Mouse (Mus musculus): Measurements from ENCODE around the gene Gabbr2. TPM values are rescaled to one million over a fixed set of nuclear protein-coding genes. Genes with fewer than 3 reads are reported as not detected.

Gene Gabbr2
- polyA plus RNA-seq, 1 experiment from 2014 or later = 0.54 TPM

- Histone ChIP-seq H3K27ac (ENCODE audit: low read depth, low read length) (no peak overlapping the region), H3K4me2 (replicated peaks; ENCODE audit: low read depth, low read length) (no peak overlapping the region), H3K9me3 (ENCODE audit: control insufficient read depth, low read length) (no peaks in the 10 kb centered on the region), H3K27me3 (ENCODE audit: control insufficient read depth, insufficient read depth, low read length) (no peaks in the 10 kb centered on the region), H3K4me3 (ENCODE audit: low read depth, low read length) (no peak overlapping the region), H3K9ac (ENCODE audit: low read depth, low read length) (no peak overlapping the region), H3K36me3 (ENCODE audit: control insufficient read depth, insufficient read depth, low read length) (no peaks in the 10 kb centered on the region), H3K4me1 (replicated peaks; ENCODE audit: control insufficient read depth, insufficient read depth, low read length) (no peaks in the 10 kb centered on the region)
- no peak for ATAC-seq (ENCODE audit: low FRiP score)
- 81% methylated on average over 8 of the region's 8 CpGs for WGBS
- DNase-seq (ENCODE audit: low spot score) = no peak
These were observed 301.7 kb downstream of the Gabbr2 start for GRCm38 (mm10) chr4:46690023-46690420.

GRCm38 (mm10) chr4:46689397-46690022, 302.2 kb downstream of the Gabbr2 start:
- no peaks in the 10 kb centered on the region for H3K36me3 ChIP-seq (ENCODE audit: control insufficient read depth, insufficient read depth, low read length)
- H3K4me2 ChIP-seq (replicated peaks; ENCODE audit: low read depth, low read length) = no peak overlapping the region
- no peaks in the 10 kb centered on the region for H3K27me3 ChIP-seq (ENCODE audit: control insufficient read depth, insufficient read depth, low read length)
- DNase-seq (ENCODE audit: low spot score) (peak; percentile 88), ATAC-seq (ENCODE audit: low FRiP score) (peak; percentile 65)
- no peaks in the 10 kb centered on the region for H3K9me3 ChIP-seq (ENCODE audit: control insufficient read depth, low read length)
- H3K9ac ChIP-seq (ENCODE audit: low read depth, low read length) = no peak overlapping the region
- H3K4me1 ChIP-seq (replicated peaks; ENCODE audit: control insufficient read depth, insufficient read depth, low read length) = no peaks in the 10 kb centered on the region
- no peak overlapping the region for H3K4me3 ChIP-seq (ENCODE audit: low read depth, low read length)
- 43% methylated on average over 15 of the region's 15 CpGs for WGBS
- H3K27ac ChIP-seq (ENCODE audit: low read depth, low read length) = no peak overlapping the region

- H3K9ac ChIP-seq (ENCODE audit: low read depth, low read length) = no peak overlapping the region
- DNase-seq (ENCODE audit: low spot score) (no peak), ATAC-seq (ENCODE audit: low FRiP score) (no peak)
- H3K27ac ChIP-seq (ENCODE audit: low read depth, low read length) = no peak overlapping the region
- no peaks in the 10 kb centered on the region for H3K9me3 ChIP-seq (ENCODE audit: control insufficient read depth, low read length)
- no peaks in the 10 kb centered on the region for H3K27me3 ChIP-seq (ENCODE audit: control insufficient read depth, insufficient read depth, low read length)
- H3K4me3 ChIP-seq (ENCODE audit: low read depth, low read length) = no peak overlapping the region
- H3K4me2 ChIP-seq (replicated peaks; ENCODE audit: low read depth, low read length) = no peak overlapping the region
- no peaks in the 10 kb centered on the region for H3K36me3 ChIP-seq (ENCODE audit: control insufficient read depth, insufficient read depth, low read length)
- no peaks in the 10 kb centered on the region for H3K4me1 ChIP-seq (replicated peaks; ENCODE audit: control insufficient read depth, insufficient read depth, low read length)
- WGBS = 80% methylated on average over 14 of the region's 14 CpGs
These were observed 303.4 kb downstream of the Gabbr2 start for GRCm38 (mm10) chr4:46688213-46688832.

- no peak overlapping the region for H3K9ac ChIP-seq (ENCODE audit: low read depth, low read length)
- no peaks in the 10 kb centered on the region for H3K36me3 ChIP-seq (ENCODE audit: control insufficient read depth, insufficient read depth, low read length)
- no peaks in the 10 kb centered on the region for H3K27me3 ChIP-seq (ENCODE audit: control insufficient read depth, insufficient read depth, low read length)
- WGBS = 57% methylated on average over 6 of the region's 6 CpGs
- no peak for DNase-seq (ENCODE audit: low spot score)
- no peak for ATAC-seq (ENCODE audit: low FRiP score)
- H3K4me1 ChIP-seq (replicated peaks; ENCODE audit: control insufficient read depth, insufficient read depth, low read length) = no peaks in the 10 kb centered on the region
- no peak overlapping the region for H3K4me3 ChIP-seq (ENCODE audit: low read depth, low read length)
- H3K4me2 ChIP-seq (replicated peaks; ENCODE audit: low read depth, low read length) = no peak overlapping the region
- no peaks in the 10 kb centered on the region for H3K9me3 ChIP-seq (ENCODE audit: control insufficient read depth, low read length)
- H3K27ac ChIP-seq (ENCODE audit: low read depth, low read length) = no peak overlapping the region
These were observed 307.5 kb downstream of the Gabbr2 start for GRCm38 (mm10) chr4:46684160-46684559.

- no peaks in the 10 kb centered on the region for H3K4me1 ChIP-seq (replicated peaks; ENCODE audit: control insufficient read depth, insufficient read depth, low read length)
- H3K27me3 ChIP-seq (ENCODE audit: control insufficient read depth, insufficient read depth, low read length) = no peaks in the 10 kb centered on the region
- DNase-seq (ENCODE audit: low spot score) = no peak
- no peak overlapping the region for H3K27ac ChIP-seq (ENCODE audit: low read depth, low read length)
- 70% methylated on average over 3 of the region's 3 CpGs for WGBS
- H3K4me2 ChIP-seq (replicated peaks; ENCODE audit: low read depth, low read length) = no peak overlapping the region
- no peaks in the 10 kb centered on the region for H3K9me3 ChIP-seq (ENCODE audit: control insufficient read depth, low read length)
- H3K9ac ChIP-seq (ENCODE audit: low read depth, low read length) = no peak overlapping the region
- no peak overlapping the region for H3K4me3 ChIP-seq (ENCODE audit: low read depth, low read length)
- ATAC-seq (ENCODE audit: low FRiP score) = no peak
- H3K36me3 ChIP-seq (ENCODE audit: control insufficient read depth, insufficient read depth, low read length) = no peaks in the 10 kb centered on the region
These were observed 315.0 kb downstream of the Gabbr2 start for GRCm38 (mm10) chr4:46676646-46677045.

- ATAC-seq (ENCODE audit: low FRiP score) = no peak
- DNase-seq (ENCODE audit: low spot score) = no peak
These were observed 315.7 kb downstream of the Gabbr2 start for GRCm38 (mm10) chr4:46675992-46676391.

GRCm38 (mm10) chr4:46675272-46675785, 316.3 kb downstream of the Gabbr2 start:
- no peaks in the 10 kb centered on the region for H3K27me3 ChIP-seq (ENCODE audit: control insufficient read depth, insufficient read depth, low read length)
- no peak overlapping the region for H3K9ac ChIP-seq (ENCODE audit: low read depth, low read length)
- H3K4me1 ChIP-seq (replicated peaks; ENCODE audit: control insufficient read depth, insufficient read depth, low read length) = no peaks in the 10 kb centered on the region
- 83% methylated on average over 11 of the region's 11 CpGs for WGBS
- H3K27ac ChIP-seq (ENCODE audit: low read depth, low read length) = no peak overlapping the region
- ATAC-seq (ENCODE audit: low FRiP score) (no peak), DNase-seq (ENCODE audit: low spot score) (no peak)
- no peak overlapping the region for H3K4me3 ChIP-seq (ENCODE audit: low read depth, low read length)
- H3K36me3 ChIP-seq (ENCODE audit: control insufficient read depth, insufficient read depth, low read length) = no peaks in the 10 kb centered on the region
- H3K4me2 ChIP-seq (replicated peaks; ENCODE audit: low read depth, low read length) = no peak overlapping the region
- no peaks in the 10 kb centered on the region for H3K9me3 ChIP-seq (ENCODE audit: control insufficient read depth, low read length)

More at GRCm38 (mm10) chr4:46675992-46676391, 315.7 kb downstream of the Gabbr2 start:
- Histone ChIP-seq H3K9me3 (ENCODE audit: control insufficient read depth, low read length) (no peaks in the 10 kb centered on the region), H3K4me3 (ENCODE audit: low read depth, low read length) (no peak overlapping the region), H3K4me1 (replicated peaks; ENCODE audit: control insufficient read depth, insufficient read depth, low read length) (no peaks in the 10 kb centered on the region), H3K27me3 (ENCODE audit: control insufficient read depth, insufficient read depth, low read length) (no peaks in the 10 kb centered on the region), H3K9ac (ENCODE audit: low read depth, low read length) (no peak overlapping the region), H3K4me2 (replicated peaks; ENCODE audit: low read depth, low read length) (no peak overlapping the region), H3K36me3 (ENCODE audit: control insufficient read depth, insufficient read depth, low read length) (no peaks in the 10 kb centered on the region), H3K27ac (ENCODE audit: low read depth, low read length) (no peak overlapping the region)
- 63% methylated on average over 4 of the region's 4 CpGs for WGBS

GRCm38 (mm10) chr4:46668620-46669019, 323.1 kb downstream of the Gabbr2 start:
- DNase-seq (ENCODE audit: low spot score) (no peak), ATAC-seq (ENCODE audit: low FRiP score) (no peak)
- Histone ChIP-seq H3K27me3 (ENCODE audit: control insufficient read depth, insufficient read depth, low read length) (no peaks in the 10 kb centered on the region), H3K4me3 (ENCODE audit: low read depth, low read length) (no peak overlapping the region), H3K4me1 (replicated peaks; ENCODE audit: control insufficient read depth, insufficient read depth, low read length) (peaks cover 3% of the 10 kb centered on the region; the same call in 1 of the 2 replicates), H3K9ac (ENCODE audit: low read depth, low read length) (no peak overlapping the region), H3K36me3 (ENCODE audit: control insufficient read depth, insufficient read depth, low read length) (no peaks in the 10 kb centered on the region), H3K4me2 (replicated peaks; ENCODE audit: low read depth, low read length) (no peak overlapping the region), H3K27ac (ENCODE audit: low read depth, low read length) (no peak overlapping the region), H3K9me3 (ENCODE audit: control insufficient read depth, low read length) (no peaks in the 10 kb centered on the region)
- 84% methylated on average over 11 of the region's 11 CpGs for WGBS

GRCm38 (mm10) chr4:46666420-46666819, 325.3 kb downstream of the Gabbr2 start:
- Histone ChIP-seq H3K4me3 (ENCODE audit: low read depth, low read length) (no peak overlapping the region), H3K9me3 (ENCODE audit: control insufficient read depth, low read length) (no peaks in the 10 kb centered on the region), H3K4me2 (replicated peaks; ENCODE audit: low read depth, low read length) (no peak overlapping the region), H3K27me3 (ENCODE audit: control insufficient read depth, insufficient read depth, low read length) (no peaks in the 10 kb centered on the region), H3K27ac (ENCODE audit: low read depth, low read length) (no peak overlapping the region), H3K36me3 (ENCODE audit: control insufficient read depth, insufficient read depth, low read length) (no peaks in the 10 kb centered on the region), H3K9ac (ENCODE audit: low read depth, low read length) (no peak overlapping the region), H3K4me1 (replicated peaks; ENCODE audit: control insufficient read depth, insufficient read depth, low read length) (peaks cover 6% of the 10 kb centered on the region)
- WGBS = 60% methylated on average over 5 of the region's 5 CpGs
- DNase-seq (ENCODE audit: low spot score) = no peak
- ATAC-seq (ENCODE audit: low FRiP score) = no peak

All from hindbrain, embryonic 11.5 days (tissue).